Mouse (Mus musculus): ENCODE data around the gene Rhbdl1. TPM values are rescaled to one million over a fixed set of nuclear protein-coding genes. Genes with fewer than 3 reads are reported as not detected.

Rhbdl1 gene
- polyA plus RNA-seq, 1 experiment, result 1.8 TPM

DNA sequence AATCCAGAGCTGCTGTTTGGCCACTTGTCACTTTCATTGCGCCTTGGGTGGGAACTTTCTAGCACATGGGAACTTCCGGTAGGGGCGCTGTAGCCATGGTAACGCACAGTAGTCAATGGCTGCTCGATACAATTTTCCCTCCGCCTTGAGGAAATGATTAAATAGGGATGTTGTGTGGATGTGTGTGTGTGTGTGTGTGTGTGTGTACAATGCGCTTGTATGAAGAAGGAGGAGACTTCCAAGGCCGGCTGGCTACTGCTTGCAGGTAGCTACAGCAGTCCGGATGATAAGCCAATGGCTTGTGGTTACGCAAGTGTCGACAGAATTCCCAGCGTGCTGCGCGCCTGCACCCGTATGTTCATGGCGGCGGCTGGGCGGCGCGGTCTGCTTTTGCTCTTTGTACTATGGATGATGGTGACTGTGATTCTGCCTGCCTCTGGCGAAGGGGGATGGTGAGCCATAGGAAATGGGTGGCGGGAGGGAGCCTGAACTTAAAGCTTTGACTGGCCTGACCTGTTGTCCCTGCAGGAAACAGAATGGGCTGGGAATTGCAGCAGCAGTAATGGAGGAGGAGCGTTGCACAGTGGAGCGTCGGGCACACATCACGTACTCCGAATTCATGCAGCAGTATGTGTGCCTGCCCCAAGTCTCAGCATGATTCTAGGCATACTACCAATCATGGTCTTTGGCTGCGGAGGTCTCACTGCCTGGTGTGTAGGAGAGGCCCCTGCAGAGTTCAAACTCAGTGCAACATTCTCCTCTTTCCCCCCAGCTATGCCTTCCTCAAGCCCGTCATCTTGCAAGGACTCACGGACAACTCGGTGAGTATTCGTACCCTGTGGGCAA, 8.2 kb downstream of the Rhbdl1 start, which contains the start of gene Jmjd8:
Jmjd8 (plus strand) TSS at position 156 of the 846 bp plus-strand sequence.
- peak; percentile 86 for TF ChIP-seq POLR2A (IDR thresholded peaks at IDR 0.05; ENCODE audit: low read depth, low read length)
- peak; percentile 10; the same call in 1 of the 2 replicates for TF ChIP-seq CTCF (IDR thresholded peaks at IDR 0.05; ENCODE audit: borderline replicate concordance, insufficient read depth, low read length)
- H3K27ac ChIP-seq (ENCODE audit: insufficient read depth, low read length), result peak within 1 kb of the TSS; percentile 59
- H3K4me3 ChIP-seq (ENCODE audit: insufficient read depth, low read length), result peak within 1 kb of the TSS; percentile 44
- peaks cover 7% of the 10 kb centered on the region; the same call in 1 of the 2 replicates for H3K4me1 ChIP-seq (ENCODE audit: control insufficient read depth, insufficient read depth, low read length)

DNA sequence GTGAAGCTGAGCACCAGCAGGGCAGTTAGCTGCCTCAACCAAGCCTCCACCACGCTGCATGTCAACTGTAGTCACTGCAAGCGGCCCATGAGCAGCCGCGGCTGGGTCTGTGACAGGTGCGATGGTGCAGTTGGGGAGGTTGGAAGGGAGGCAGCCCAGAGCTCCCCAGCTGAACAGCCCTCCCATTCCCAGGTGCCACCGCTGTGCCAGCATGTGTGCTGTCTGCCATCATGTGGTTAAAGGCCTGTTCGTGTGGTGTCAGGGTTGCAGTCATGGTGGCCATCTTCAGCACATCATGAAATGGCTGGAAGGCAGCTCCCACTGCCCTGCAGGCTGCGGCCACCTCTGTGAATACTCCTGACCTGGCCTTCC, 8.9 kb downstream of the Rhbdl1 start:
- no peak for TF ChIP-seq CTCF (IDR thresholded peaks at IDR 0.05; ENCODE audit: borderline replicate concordance, insufficient read depth, low read length)
- TF ChIP-seq POLR2A (IDR thresholded peaks at IDR 0.05; ENCODE audit: low read depth, low read length), result no peak
- Histone ChIP-seq H3K4me1 (ENCODE audit: control insufficient read depth, insufficient read depth, low read length) (peaks cover 7% of the 10 kb centered on the region; the same call in 1 of the 2 replicates), H3K27ac (ENCODE audit: insufficient read depth, low read length) (no peak overlapping the region), H3K4me3 (ENCODE audit: insufficient read depth, low read length) (no peak overlapping the region)

DNA sequence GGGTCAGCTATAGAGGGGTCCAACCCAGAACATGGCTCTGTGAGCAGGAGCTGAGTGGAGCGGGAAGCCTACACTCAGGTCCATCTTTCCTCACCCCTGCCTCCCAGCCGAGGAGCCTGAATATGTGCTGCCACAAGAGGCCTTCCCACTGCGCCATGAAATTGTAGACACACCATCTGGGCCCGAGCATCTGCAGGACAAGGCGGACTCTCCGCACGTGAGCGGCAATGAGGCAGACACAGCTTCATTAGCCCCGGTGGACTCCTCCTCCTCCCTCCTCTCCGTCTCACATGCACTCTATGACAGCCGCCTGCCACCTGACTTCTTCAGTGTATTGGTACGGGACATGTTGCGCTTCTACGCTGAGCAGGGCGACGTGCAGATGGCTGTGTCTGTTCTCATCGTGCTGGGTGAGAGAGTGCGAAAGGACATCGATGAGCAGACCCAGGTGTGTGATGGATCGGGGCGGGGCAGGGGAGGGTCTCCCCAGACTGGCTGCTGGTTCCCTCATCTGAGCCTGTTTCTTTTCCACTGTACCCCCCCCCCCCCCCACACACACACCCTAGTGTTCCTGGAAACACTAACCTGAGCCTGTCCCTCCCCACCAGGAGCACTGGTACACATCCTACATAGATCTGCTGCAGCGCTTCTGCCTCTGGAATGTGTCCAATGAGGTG, 9.4 kb downstream of the Rhbdl1 start:
- no peak overlapping the region for H3K4me3 ChIP-seq (ENCODE audit: insufficient read depth, low read length)
- H3K4me1 ChIP-seq (ENCODE audit: control insufficient read depth, insufficient read depth, low read length), result peaks cover 7% of the 10 kb centered on the region; the same call in 1 of the 2 replicates

DNA sequence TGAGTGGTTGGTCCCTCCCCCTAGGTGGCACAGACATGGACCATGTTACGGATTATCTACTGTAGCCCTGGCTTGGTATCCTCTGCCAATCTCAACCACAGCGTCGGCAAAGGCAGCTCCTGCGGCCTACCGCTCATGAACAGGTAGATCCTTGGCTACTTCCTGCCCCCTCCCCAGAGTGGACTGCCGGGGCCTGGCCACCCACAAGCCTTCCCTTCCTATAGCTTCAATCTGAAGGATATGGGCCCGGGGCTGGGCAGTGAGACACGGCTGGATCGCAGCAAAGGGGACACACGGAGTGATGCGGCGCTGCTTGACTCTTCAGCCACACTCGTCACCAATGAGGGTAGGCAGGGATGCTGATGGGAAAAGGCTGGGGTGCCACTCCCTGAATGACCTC, 10.1 kb downstream of the Rhbdl1 start:
- TF ChIP-seq POLR2A (IDR thresholded peaks at IDR 0.05; ENCODE audit: low read depth, low read length) (no peak), CTCF (IDR thresholded peaks at IDR 0.05; ENCODE audit: borderline replicate concordance, insufficient read depth, low read length) (no peak)
- Histone ChIP-seq H3K4me1 (ENCODE audit: control insufficient read depth, insufficient read depth, low read length) (peaks cover 7% of the 10 kb centered on the region; the same call in 1 of the 2 replicates), H3K27ac (ENCODE audit: insufficient read depth, low read length) (no peak overlapping the region), H3K4me3 (ENCODE audit: insufficient read depth, low read length) (no peak overlapping the region)

More for the DNA sequence above, 9.4 kb downstream of the Rhbdl1 start:
- no peak for TF ChIP-seq POLR2A (IDR thresholded peaks at IDR 0.05; ENCODE audit: low read depth, low read length)
- no peak overlapping the region for H3K27ac ChIP-seq (ENCODE audit: insufficient read depth, low read length)

DNA sequence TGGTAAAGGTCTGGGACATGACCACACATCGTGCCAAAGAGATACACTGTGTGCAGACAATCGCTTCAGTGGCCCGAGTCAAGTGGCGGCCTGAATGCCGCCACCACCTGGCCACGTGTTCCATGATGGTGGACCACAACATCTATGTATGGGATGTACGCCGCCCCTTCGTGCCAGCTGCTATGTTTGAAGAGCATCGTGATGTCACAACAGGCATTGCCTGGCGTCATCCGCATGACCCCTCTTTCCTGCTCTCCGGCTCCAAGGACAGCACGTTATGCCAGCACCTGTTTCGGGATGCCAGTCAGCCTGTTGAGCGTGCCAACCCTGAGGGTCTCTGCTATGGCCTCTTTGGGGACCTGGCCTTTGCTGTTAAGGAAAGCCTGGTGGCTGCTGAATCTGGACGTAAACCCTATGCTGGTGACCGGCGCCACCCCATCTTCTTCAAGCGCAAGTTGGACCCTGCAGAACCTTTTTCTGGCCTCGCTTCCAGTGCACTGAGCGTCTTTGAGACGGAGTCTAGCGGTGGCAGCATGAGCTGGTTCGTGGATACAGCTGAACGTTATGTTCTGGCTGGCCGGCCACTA, 11.0 kb downstream of the Rhbdl1 start:
- no peak overlapping the region for H3K27ac ChIP-seq (ENCODE audit: insufficient read depth, low read length)
- H3K4me3 ChIP-seq (ENCODE audit: insufficient read depth, low read length), result no peak overlapping the region
- TF ChIP-seq POLR2A (IDR thresholded peaks at IDR 0.05; ENCODE audit: low read depth, low read length) (no peak), CTCF (IDR thresholded peaks at IDR 0.05; ENCODE audit: borderline replicate concordance, insufficient read depth, low read length) (no peak)
- H3K4me1 ChIP-seq (ENCODE audit: control insufficient read depth, insufficient read depth, low read length), result peaks cover 5% of the 10 kb centered on the region; the same call in 1 of the 2 replicates

DNA sequence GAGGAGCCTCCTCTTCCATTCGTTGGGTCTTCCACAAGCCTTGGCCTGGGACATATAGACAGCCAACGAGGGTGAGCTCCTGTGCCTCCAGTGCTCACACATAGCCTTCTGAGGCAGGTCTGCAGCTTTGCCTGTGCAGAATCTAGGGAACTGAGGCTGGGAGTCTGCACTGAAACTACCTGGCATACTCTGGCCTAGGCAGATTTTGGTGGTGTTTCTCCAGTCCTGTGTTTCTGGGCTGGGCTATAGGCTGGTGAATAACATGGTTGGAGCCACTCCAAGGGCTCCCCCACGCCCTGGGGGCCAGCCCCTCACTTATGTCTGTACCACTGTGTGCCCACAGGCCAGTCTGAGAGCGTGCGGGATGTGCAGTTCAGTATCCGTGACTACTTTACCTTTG, 11.8 kb downstream of the Rhbdl1 start:
- TF ChIP-seq POLR2A (IDR thresholded peaks at IDR 0.05; ENCODE audit: low read depth, low read length) (no peak), CTCF (IDR thresholded peaks at IDR 0.05; ENCODE audit: borderline replicate concordance, insufficient read depth, low read length) (no peak)
- no peak overlapping the region for H3K4me3 ChIP-seq (ENCODE audit: insufficient read depth, low read length)
- H3K4me1 ChIP-seq (ENCODE audit: control insufficient read depth, insufficient read depth, low read length), result peaks cover 5% of the 10 kb centered on the region; the same call in 1 of the 2 replicates

DNA sequence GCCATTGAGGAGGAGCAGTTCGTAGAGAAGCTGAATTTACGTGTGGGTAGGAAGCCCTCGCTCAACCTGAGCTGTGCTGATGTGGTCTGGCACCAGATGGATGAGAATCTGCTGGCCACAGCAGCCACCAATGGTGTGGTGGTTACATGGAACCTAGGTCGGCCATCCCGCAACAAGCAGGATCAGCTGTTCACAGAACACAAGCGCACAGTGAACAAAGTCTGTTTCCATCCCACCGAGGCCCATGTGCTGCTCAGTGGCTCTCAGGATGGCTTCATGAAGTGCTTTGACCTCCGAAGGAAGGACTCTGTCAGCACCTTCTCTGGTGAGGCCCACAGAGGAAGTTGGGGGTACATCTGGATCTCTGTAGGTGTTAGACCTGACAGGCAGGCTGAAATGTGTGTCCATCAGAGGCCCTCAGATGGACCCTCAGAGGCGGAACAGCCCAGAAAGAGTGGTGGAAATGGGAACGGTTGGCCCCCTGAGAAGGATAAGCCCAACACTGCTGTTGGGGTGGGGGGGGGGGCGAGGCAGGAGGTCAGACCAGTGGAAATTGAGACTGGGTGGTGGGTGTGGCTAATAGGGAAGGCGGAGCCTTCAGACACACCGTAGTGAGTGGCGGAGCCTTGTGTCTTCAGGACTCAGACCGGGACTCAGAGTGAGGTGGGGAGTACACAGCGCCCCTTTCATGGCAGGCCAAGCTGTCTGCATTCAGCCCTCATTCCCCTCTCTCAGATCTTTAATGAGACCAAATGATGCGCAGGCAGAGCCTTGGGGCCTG, 12.5 kb downstream of the Rhbdl1 start:
- Histone ChIP-seq H3K4me3 (ENCODE audit: insufficient read depth, low read length) (peak overlapping the region; percentile 82), H3K27ac (ENCODE audit: insufficient read depth, low read length) (no peak overlapping the region), H3K4me1 (ENCODE audit: control insufficient read depth, insufficient read depth, low read length) (peaks cover 5% of the 10 kb centered on the region; the same call in 1 of the 2 replicates)
- no peak for TF ChIP-seq POLR2A (IDR thresholded peaks at IDR 0.05; ENCODE audit: low read depth, low read length)
- TF ChIP-seq CTCF (IDR thresholded peaks at IDR 0.05; ENCODE audit: borderline replicate concordance, insufficient read depth, low read length), result no peak

More for the DNA sequence above, 11.8 kb downstream of the Rhbdl1 start:
- no peak overlapping the region for H3K27ac ChIP-seq (ENCODE audit: insufficient read depth, low read length)

DNA sequence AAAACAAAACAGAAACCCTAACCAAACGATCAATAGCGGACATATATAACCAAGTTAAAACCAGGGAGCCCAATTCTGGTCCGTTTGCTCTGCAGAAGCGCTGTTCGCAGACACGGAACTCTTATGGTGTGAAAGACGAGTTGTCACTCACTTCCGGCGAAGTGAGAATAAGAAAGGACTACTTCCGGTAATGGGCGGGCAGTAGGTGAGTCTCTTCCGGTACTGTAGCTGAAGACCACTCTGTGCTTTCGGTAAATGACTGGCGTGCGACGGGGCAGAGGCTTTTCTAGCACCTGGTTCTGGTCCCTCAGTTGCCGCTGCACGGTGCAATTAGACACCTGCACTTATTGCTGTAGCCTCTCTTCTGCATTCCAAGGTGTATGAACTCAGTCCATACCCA, 13.6 kb downstream of the Rhbdl1 start, which contains the start of gene Wdr24:
Wdr24 (plus strand) TSS at position 176 of the 400 bp plus-strand sequence.
- TF ChIP-seq CTCF (IDR thresholded peaks at IDR 0.05; ENCODE audit: borderline replicate concordance, insufficient read depth, low read length) (no peak), POLR2A (IDR thresholded peaks at IDR 0.05; ENCODE audit: low read depth, low read length) (peak; percentile 71)
- H3K4me3 ChIP-seq (ENCODE audit: insufficient read depth, low read length), result peak within 1 kb of the TSS; percentile 82
- H3K4me1 ChIP-seq (ENCODE audit: control insufficient read depth, insufficient read depth, low read length), result peaks cover 5% of the 10 kb centered on the region; the same call in 1 of the 2 replicates
- no peak within 1 kb of the TSS for H3K27ac ChIP-seq (ENCODE audit: insufficient read depth, low read length)
